Mouse (Mus musculus) fibroblast of lung, adult 2 months (primary cell): ENCODE results near the gene Bsg.
"Not testable (repeated sequence)": the region's sequence is repeated elsewhere in the genome, so short reads cannot be mapped to it uniquely, and the experiment has no call there.

Experiments
- DNase-seq: peaks from one replicate; pipeline ENCODE4 v3.0.0-alpha.2; 2011; ENCODE audit warnings: low read depth

Gene Bsg

DNA sequence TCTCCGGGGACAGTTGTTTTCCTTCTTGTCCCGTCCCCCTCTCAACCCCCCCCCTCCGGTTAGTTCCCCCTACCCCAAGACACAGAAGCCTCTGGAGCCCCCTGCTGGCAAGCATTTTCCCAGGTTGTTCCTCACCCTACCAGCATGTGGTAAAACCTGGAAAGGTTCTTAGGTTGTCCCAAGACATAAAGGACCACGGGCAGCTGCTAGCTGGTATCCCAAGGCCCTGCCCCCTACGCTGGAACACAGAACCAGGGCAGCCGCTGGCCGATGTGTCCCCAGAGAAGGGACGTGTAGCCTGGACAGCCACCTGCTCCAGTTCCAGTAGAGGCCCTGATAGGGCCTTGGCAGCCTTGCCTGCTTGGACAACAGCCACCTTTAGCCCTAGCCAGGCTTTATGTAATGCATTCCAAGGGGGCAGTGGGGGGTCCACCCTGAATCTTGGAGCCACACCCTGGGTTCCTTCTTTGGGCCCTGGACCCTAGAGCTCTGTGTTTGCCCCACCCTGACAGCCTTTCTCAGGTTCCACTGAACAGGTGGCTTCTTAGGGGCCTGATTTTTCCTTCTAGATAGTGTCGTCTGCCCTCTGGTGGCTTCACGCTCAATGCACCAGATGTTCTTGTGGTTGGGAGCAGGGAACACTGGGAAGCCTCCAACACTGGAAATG, 21.2 kb upstream of the Bsg start:
- no peak for DNase-seq

DNA sequence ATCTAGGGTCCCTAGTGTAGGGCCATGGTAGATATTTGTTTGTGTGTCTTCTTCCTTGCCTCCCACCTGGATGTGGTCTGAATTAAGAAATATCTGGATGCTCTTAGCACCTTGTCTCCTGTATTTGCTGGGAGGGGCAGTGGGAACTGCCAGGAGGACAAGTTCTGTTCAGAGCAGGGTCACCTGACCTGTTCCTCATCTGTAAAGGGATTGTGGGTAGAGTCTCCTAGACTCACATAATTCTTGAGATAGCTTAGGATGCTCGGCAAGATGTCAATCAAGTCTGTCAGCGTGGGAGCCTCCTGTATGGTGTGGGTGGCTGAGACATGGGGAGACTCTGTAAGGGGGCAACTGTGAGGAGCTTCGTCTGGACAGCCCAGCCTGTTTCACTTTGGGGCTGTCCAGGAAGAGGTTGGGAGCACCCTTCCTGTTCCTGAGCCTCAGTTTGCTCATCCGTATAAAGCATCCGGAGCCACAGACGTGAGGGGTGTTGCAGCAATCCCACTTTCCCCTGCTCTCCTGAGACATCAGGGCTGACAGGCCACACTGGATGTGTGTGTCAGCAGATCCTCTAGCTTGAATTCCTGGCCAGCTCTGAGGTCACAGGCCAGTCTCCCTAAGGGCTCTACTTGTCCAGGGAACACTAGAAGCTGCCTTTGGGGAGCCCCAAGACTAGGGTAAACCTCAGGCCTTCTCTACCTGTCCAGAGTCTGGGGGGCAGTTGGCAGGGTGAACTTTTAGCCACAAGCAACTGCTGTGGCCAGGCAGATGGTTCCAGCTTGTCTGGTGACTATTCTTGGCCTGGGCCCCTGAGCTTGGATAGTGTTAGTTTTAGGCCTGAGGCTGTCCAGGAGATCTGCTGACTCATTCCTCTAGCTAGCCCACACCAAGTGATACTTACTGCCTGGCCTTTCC, 20.3 kb upstream of the Bsg start:
- peak; percentile 66 for DNase-seq

DNA sequence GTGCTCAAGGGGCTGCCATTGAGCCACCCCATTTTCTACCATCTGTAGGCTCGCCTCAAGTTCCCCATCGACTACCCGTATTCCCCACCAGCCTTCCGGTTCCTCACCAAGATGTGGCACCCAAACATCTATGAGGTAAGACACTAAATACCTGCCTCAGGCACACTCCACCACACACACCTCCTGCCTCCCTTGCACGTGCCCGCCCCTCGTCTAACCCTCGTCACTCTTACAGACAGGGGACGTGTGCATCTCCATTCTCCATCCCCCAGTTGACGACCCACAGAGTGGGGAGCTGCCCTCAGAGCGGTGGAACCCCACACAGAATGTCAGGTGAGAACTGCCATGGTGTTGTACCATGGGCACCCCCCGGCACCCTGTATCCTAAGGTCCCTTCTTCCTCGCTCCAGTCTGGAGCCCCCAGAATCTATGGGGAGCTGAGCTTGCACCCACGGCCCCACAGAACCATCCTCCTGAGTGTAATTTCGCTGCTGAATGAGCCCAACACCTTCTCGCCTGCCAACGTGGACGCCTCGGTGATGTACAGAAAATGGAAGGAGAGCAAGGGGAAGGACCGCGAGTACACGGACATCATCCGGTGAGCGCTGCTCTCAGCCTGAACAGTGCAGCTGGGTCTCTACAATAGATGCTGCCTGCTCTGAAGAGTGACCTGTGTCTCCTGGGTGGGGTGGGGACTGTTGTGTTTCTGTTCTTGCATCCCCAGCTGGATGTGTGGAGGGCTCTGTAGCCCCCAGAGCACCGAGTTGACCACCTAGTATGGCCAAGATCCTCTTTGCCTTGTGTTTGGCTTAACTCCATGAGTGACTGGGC, 19.3 kb upstream of the Bsg start:
- no peak for DNase-seq

DNA sequence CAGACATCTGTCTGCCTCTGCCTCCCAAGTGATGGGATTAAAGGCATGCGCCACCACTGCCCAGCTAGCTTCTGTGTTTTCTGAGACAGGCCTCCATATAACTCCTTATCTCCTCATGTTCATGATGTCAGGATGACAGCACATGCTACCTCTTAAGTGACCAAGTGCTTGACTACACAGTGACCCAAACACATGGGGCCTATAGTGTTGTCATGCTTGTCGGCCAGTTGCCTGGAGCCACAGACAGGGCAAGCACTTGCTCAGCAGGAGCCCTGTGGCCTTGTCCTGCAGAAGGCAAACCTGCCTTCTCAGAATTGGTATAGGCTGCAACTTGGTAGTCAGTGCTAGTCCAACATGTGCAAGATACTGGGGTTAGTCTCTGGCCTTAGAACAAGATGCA, 18.1 kb upstream of the Bsg start:
- no peak for DNase-seq

DNA sequence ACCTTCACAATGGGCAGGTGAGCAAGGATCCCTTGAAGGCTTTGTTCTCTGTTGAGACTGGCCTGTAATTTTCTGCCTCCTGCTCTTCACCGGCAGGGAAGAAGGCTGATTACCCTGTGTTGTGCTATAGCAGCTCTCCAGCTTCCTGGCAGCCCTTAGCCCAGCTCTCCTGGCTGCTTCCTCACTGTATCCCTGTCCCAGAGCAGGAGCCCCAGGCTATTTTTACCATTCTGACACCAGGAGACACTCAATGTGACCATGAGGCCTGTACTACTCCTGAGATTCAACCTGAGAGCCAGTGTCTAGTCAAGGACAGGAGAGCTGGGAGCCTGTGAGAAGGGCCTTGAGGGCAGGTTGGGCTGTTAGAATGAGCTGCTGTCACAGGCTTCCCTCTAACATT, 17.6 kb upstream of the Bsg start:
- no peak for DNase-seq

DNA sequence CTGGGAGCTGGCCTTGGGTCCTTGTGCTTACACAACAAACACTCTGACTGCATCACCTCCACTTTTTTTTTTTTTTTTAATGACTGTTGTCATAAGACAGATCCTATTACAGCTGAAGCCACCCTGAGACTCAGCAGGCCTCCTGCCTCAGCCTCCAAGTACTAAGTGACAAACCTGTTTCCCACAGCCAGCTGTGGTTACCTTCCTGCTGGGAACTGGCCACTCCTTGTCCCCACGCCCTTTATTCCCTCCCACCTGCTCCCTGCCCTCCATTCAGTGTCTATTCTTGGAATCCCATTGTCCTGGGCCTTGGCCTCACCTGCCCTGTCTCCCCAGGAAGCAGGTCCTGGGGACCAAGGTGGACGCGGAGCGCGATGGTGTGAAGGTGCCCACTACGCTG, 16.8 kb upstream of the Bsg start:
- DNase-seq = no peak

DNA sequence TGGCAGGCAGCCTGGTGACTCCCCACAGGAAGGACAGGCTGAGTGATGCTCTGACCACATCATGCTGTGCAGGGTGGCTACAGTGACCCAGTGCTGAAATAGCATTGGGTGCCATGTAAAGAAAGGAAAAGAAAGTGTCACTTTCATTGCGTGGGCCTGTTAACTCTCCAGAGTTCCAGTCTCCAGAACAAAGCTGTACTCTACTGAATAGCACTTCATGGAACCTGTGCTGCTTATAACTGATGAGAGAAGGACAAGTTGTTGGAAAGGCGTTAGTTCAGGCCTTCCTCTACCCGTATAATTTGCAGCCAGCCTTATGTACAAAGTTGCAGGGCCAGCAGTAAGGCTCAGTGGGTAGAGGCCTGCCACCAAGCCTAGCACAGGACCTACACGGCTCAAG, 15.6 kb upstream of the Bsg start, which contains the start of gene Gzmm:
TSS of gene Gzmm (plus strand) at position 301 of the 400 bp plus-strand sequence.
- DNase-seq = no peak

DNA sequence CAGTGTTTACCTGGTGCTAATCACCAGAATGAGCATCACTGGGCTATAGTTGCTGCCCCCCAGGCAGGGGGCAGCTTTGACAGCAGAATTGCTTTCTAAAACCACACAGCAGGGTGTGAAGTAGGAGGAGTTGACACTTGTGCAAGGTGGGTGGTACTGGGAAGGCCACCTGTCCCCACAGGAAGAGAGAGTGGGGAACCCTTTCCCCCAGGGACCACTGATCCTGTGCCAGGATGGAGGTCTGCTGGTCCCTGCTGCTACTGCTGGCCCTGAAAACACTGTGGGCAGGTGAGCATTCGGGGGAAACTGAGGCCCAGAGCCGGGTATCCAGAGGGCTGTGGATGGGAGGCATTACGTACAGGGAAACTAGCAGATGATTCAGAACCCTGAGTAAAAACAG, 15.1 kb upstream of the Bsg start:
- no peak for DNase-seq

DNA sequence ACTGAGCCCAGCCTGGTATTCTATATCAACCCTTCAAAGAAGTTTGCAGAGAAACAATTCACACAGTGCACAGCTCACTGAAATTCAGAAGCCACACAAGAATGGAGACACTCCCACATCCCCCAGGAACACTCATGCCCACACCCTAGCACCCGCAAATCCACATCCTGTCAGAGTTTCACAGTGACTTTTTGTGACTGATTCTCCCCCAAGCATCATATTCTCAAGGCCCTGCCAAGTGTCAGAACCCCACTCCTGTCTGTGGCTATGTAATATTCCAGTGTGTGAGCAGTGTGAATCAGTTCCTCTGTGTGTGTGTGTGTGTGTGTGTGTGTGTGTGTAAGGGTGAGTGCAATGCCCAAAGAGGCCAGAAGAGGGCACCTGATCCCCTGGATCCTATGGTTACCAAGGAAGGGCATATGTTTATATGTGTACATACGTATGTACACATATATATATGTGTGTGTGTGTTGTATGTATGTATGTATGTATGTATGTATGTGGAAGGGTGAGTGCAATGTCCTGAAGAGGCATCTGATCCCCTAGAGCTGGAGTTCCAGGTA, 12.2 kb upstream of the Bsg start:
- DNase-seq = no peak

DNA sequence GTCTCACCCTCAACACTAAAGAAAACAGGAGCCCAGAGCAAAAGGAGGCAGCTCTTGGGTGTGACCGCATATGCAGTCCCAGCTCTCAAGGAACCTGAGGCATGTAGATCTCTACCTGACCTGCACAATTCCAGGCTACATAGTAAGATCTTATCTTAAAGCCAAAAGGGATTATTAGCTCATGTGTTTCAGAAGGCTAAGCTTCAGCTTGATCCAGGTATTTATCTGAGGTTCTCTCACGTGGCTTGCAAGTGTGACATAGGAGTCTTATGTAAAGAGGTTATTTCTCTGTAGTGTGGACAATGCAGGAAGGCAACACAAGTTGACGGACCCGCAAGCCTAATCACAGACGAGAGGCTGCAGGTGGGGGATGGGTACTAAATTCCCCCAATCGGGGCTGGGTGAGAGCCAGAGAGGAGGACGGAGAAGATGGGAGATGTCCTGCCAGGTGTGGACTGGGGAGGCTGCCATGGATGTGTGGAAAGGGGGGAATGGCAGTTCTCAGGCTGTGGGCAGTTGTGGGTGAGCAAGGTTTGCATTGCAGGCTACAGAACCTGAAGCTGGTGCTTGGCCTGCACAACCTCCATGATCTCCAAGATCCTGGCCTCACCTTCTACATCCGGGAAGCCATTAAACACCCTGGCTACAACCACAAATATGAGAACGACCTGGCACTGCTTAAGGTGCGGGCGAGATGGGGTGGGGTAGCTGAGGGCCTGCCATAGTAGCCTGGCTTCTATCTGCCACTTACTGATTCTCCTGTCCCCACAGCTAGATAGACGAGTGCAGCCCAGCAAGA, 10.5 kb upstream of the Bsg start:
- no peak for DNase-seq

DNA sequence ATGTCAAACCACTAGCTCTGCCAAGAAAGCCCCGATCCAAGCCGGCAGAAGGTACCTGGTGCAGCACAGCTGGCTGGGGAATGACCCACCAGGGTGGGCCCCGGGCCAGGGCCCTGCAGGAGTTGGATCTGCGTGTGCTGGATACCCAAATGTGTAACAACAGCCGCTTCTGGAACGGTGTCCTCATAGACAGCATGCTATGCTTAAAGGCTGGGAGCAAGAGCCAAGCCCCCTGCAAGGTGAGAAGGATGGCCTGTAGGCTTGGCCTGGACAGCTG, 10.0 kb upstream of the Bsg start:
- DNase-seq = no peak

DNA sequence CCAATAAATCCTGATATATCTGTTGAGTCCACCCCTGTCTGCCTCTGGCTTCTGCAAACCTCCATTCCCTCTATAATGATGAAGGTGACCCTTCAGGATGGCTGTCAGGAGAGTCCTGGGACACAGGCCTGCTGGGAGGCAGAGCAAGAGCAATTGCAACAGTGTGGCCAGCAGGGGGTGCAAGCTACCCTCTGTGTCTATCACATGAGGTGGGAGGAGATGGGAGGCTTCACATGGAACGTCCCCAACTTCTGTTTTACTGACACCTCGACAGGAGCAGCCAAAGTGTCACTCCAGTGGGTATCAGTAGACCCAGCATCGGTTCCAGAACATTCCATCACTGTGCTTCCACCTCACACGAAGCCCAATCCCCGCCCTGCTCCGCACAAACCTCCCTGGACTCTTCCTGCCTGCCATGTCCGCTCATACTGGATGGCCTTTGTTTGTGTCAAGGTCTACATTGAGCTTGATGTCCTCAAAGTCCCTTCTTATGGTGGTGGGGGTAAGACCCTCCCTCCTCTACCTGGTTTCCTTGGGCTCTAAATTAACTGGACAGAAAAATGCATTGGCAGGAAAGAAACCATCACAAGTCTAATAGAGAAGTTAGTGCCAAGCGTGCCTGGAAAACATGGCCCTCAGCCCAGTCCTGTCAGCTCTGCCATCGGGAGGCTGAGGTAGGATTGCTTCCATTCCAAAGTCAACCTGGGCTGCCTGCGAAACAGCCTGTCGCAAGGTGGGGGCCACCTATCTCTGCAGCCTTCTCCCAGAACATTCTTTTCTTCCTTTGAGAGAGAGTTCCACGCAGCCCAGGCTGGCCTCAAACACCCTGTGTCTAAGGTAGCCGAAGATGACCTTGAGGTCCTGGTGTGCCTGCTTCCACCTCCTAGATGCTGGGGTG, 8.8 kb upstream of the Bsg start:
- DNase-seq = peak; percentile 76

DNA sequence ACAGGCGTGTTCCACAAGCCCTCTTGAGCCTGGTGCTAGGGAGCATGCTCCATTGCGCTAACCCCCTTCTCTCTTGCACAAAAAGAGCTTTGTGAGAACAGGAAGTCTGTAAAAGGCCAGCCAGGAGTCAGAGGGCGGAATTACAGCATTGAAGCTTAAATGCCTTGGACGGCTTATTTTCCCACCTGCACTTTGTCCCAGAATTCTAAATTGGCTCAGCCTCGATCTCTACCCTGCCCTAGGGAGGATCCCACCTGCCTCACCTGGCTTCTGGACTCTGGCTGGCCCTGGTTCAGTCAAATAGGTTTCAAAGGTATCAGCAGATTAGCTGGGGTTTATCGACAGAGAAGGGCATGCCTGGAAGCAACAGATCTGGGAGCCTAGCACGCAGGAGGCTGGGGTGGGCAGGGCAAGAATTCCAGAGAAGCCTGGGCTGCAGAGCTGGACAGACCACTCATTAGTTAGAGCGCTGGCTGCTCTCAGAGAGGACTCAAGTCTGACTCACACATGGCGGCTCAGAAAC, 8.1 kb upstream of the Bsg start:
- peak; percentile 81 for DNase-seq

DNA sequence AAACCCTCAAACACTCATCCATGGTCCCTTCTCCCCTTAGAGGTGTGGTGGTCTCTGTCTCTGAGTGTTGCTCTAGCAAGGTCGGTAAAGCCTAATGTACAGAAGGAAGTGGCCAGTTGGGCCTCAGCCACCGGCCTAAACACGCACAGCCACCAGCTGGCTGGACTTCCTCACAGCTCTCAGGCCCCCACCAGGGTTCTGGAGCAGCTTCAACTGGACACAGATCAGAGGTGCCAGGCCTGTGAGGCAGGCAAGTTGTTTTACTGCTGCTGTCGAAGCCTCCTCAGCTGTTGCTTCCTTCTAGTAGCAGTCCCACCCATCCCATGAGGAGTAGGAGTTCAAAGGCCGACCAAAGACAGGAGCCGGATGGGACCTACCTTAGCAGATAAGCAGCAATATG, 6.4 kb upstream of the Bsg start:
- DNase-seq = no peak

DNA sequence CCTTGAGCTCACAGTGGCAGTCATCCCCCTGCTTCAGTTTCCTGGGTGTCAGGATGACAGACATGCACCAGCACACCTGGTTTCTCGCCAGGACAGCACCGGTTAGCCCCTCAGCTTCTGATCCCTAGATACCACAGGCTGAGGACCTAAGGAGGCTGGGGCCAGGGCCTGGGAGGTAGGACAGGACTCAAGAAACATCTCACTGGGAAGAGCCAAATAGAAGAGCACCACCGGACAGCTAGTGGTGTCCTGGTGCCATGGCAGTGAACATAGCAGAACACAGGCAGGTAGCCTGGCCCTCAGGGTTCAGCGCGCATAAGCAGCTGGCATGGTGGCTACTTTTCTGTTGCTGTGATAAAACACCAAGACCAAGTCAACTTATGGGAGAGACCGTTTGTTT, 5.8 kb upstream of the Bsg start:
- no peak for DNase-seq

DNA sequence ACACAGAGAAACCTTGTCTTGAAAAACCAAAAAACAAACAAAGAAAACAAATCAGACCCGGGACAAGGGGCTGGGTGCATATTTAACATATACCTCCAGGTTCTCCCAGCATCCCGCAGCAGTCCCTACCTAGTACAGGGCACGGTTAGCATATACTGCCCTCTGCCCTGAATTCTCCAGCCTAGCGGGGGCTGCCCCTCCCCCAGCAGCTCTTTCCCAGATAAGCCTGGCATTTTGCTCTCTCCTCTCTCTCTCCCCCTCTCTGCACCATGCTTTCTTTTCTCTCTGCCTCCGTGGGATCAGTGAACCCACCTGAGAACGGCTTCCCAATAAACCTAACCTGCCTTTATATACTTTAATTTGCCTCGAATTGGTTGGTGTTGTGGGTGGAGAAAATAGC, 3.6 kb upstream of the Bsg start:
- no peak for DNase-seq

DNA sequence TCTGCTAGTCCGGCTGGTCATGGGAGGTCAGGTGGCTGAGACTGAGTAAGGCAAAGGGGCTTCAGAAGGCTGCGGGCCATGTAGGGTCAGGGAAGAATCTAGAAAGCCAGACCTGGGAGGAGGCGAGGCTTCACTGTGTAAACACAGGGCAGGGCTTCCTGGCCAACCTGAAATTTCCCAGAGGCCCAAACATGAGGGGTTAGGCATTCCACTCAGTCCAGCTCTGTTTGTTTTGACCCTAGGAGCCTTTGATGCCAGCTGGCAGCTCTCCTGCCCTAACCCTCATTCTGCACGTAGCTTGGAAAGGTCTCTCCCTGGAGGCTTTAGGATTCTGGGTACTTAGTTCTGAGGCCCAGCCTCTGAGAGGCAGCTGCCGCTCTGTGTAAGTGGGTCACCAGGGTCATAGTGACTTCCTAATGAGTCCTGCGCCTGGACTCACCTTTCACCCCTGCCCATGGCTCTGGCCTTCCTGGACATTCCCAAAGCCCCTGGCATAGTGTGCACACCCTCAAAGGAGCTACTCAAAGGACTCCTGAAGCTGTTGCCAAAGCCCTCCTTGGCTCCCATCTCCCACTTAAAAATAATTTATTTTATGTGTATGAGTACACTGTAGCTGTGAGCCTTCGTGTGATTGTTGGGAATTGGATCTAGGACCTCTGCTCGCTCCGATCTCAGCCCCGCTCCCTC, 2.7 kb upstream of the Bsg start:
- DNase-seq = peak; percentile 84

DNA sequence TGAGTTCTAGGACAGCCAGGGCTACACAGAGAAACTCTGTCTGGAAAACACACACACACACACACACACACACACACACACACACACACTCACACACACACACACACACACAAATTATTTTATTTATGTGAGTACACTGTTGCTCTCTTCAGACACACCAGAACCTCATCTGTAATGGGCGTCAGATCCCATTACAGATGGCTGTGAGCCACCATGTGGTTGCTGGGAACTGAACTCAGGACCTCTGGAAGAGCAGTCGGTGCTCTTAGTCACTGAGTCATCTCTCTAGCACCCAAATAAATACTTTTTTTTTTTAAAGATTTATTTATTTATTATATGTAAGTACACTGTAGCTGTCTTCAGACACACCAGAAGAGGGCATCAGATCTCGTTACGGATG, 1.3 kb upstream of the Bsg start:
- DNase-seq = not testable (repeated sequence)

DNA sequence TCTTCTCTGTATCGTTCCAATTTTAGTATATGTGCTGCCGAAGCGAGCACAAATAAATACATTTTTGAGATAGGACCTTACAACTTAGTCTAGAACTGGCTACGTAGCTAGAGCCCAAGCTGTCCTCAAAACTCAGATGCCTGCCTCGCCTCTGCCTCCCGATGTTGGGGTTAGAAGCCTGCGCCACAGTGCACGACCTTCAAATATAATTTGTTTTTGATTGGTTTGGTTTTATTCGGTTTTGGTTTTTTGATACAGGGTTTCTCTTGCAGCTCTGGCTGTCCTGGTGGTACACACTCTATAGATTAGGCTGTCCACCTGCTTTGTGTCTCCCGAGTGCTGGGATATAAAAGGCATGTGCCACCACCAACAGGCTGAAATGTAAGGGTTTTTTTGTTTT, 750 bp upstream of the Bsg start:
- DNase-seq = no peak

DNA sequence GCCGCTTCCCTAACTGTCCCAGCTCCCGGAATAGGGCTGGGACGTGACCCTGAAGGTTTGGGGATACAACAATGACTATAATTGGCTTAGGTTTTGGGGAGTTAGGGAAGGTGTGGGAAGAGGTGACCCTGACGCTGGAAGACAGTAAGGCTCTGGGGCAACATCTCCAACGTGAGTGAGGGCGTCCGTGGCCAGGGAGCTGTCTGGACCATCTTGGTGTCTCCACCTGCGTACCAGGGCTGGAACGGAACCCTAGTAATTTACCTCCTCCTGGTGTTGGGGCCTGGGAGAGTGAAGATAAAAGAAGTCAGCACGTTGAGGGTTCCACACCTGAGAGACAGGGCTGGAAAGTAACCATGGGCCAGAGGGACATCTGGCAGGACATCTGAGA, 674 bp downstream of the Bsg start:
- no peak for DNase-seq
